Mouse (Mus musculus): ENCODE data around the gene Tssk3.
"Not testable (repeated sequence)": the region's sequence is repeated elsewhere in the genome, so short reads cannot be mapped to it uniquely, and the experiment has no call there.

The Tssk3 gene

DNA sequence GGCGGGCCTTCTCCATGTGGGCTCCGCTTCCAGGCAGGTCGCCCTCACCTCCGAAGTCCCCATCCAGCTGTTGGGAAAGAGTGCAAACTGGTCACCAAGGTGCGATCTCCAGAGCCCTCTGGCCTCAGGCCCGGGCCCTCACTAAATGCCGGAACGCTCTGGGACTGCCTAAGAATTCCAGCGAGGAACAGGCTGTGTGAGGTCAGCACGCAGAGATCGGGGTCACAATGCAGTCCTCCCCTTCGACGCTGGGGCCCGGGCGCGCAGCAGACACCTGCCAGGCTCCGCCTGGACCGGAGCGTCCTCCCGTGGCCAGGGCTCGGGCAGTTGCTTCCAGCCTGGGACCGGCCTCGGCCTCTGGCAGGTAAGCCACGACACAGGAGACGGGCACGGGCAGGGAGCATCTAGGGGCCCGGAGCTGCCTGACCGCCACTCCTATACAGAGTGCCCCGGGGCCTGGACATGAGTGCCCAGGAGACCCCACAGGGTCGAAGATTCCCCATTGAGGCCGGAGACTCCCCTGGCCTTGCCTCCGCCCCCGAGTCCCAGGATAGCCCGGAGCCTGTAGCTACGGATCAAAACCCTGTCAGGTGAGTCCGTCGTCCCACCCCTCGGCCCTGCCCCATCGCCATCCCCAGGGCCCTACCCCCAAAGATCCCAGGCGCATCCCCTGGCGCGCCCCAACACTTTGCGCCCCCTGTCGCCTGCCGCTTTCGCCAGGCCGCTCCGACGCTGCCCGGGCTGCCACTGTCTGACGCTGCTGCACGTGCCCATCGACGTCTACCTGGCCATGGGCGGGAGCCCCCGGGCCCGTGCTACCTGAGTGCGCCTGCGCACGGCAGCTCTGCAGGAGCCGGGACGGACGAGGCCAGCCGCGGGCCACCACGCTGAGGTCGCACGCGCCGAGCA lies at the start of gene Tssk3, which contains the start of gene Fam229a:
TSS of gene Tssk3 (minus strand) at position 51 of the 909 bp plus-strand sequence.
TSS of gene Fam229a (plus strand) at position 219 of the 909 bp plus-strand sequence.
- peak in 1 of 2 experiments; percentile 50 for DNase-seq (ENCODE audit: low spot score in 2 of 2)

GRCm38 (mm10) chr4:129540012-129540411 lies 49.2 kb upstream of the Tssk3 start:
- DNase-seq (ENCODE audit: low spot score in 2 of 2), result no peak

DNA sequence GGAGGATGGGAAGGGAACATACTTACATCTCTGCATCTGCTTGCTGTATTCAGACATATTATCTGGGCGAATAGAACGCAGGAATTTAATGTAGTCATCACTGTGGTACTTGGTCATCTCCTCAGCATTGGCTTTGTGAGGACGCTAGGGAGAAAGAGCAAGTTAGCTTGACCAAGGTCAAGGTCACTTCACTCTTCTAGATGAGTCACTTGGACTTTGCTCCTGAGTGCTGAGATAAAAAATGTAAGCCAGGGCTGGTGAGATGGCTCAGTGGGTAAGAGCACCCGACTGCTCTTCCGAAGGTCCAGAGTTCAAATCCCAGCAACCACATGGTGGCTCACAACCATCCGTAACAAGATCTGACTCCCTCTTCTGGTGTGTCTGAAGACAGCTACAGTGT lies 38.1 kb upstream of the Tssk3 start:
- DNase-seq (ENCODE audit: low spot score in 2 of 2), result not testable (repeated sequence)

DNA sequence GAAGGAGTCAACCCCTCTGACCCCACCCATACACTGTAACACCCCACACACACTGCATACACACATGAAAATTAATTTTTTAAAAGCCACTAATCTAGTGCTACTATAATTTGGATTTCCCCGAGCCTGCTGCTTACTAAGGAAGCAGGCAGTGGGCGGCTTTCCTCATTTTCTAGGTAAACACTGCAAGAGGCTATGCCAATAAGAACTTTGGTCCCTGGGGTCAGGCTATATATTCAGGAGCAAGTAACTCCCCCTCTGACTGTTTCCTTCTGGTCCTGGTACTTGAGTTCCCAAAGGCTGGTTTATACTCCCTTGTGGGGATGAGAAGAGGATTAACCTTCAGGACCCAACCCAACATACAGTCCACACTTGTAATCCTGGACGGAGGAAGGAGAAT lies 35.1 kb upstream of the Tssk3 start:
- DNase-seq (ENCODE audit: low spot score in 2 of 2), result no peak

DNA sequence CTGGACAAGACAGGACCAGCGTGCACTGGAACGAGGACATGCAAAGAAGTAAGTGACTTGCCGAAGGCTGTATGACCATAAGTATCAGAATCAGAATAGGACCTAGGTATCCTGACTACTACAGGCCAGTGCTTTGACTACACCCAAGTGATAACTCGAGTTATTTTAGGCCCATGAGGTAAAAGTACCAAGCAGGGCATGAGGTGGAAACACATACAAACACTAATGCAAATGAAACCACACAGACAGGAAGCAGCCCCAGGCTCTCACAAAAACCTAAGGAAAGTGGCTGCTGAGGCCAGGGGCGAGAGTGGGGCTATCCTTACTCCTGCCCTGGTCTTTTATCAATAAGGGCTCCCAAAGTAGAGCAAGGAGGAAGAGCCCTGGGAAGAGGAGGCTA lies 34.5 kb upstream of the Tssk3 start:
- no peak for DNase-seq (ENCODE audit: low spot score in 2 of 2)

DNA sequence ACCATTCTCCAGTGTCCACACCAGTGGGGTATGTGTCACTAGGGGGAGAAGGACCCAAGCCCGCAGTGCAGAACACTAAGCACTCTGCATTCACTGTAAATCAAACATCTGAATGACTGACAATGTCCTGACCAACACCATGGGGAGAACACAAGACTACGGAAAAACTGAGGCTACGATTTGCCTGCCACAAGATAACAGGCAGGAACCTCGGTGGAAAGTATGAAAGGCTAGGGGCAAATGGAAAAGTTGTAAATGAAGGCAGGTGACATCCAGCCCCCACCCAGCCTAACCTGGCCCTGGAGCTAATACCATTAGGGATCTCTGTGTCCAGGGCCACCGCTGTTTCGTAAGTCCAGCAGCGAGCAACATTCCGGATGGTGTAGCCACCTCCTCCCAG lies 27.7 kb upstream of the Tssk3 start:
- no peak for DNase-seq (ENCODE audit: low spot score in 2 of 2)

DNA sequence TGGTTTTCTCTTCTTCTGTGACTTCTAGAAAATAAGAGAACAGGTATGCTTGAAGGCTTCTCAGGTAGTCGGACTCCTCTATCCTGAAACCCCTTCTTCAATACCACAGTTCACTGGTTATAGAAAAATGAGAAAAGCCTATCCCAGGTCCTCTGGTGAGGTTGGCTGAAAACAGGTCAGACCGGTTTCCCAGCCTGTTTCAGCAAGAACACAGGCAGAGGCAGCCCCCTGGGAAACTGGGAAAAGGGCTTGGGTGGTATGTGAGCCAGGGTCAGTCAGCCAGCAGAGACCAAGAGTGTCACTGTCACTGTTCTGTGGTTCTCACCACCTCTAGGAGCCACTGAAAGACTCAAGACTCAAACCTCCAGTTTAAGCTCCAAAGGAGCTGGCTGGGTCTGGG lies 26.1 kb upstream of the Tssk3 start:
- DNase-seq (ENCODE audit: low spot score in 2 of 2), result no peak

- peak; percentile 63 to 72 for DNase-seq (ENCODE audit: low spot score in 2 of 2)
Observed at GRCm38 (mm10) chr4:129514300-129514898, 23.6 kb upstream of the Tssk3 start.

DNA sequence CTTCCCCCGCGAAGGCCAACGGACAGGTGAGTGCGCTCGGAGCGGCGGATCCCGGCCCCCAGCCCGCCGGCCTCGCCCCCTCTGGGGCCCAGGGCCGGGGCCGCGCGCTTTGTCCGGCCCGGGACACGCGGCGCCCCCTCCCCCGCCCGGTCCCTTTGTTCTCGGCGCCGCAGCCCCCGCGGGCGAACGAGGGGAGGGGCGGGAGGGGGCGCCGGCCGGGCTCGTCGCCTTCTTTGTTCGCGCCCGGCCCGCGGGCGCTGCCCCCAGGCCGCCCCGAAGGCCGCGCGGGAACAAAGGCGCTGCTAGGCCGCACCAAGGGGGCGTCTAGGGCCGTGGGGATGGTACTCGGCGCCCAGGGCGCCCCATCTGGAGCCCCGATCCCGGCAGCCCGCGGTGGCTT lies 23.1 kb upstream of the Tssk3 start:
- DNase-seq (ENCODE audit: low spot score in 2 of 2), result no peak

- DNase-seq (ENCODE audit: low spot score in 2 of 2), result peak; percentile 90
Observed at GRCm38 (mm10) chr4:129513086-129513767, 22.4 kb upstream of the Tssk3 start, which contains the start of gene Marcksl1. TSS of gene Marcksl1 (plus strand) at chr4:129513581.

DNA sequence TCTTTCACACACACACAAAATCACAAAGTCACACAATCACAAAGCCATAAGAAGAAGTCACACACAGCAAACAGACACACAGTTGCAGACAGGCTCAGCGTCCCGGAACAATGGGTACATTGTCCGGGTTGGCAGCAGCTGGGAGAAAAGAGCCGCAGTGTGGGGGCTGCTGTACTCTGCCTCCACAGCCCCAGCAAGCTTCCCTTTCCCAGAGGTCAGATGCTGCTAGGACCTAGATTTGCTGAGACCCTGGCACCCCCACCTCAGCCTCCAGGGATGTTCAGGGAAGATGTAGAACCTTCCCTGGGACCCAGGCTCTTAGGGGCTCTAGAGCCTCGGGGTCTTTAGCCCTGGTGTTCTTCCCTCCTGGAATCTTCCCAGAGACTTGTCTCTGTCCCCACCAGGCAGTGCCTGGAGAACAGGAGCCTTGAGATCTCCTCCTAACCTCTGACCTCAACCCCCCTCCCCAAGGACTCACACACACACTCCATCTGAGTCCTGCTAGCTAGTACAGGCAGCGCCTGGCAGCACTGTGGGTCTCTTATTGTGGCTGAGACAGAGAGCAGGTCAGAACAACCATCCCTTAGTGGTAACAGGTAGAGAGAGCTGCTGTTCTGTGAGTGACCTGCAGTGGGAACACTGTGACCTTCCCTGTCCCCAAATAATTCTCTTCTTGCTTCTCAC lies 20.7 kb upstream of the Tssk3 start:
- no peak for DNase-seq (ENCODE audit: low spot score in 2 of 2)

GRCm38 (mm10) chr4:129510723-129511412 lies 20.0 kb upstream of the Tssk3 start:
- no peak for DNase-seq (ENCODE audit: low spot score in 2 of 2)

GRCm38 (mm10) chr4:129509650-129510049 lies 18.8 kb upstream of the Tssk3 start:
- DNase-seq (ENCODE audit: low spot score in 2 of 2), result no peak

DNA sequence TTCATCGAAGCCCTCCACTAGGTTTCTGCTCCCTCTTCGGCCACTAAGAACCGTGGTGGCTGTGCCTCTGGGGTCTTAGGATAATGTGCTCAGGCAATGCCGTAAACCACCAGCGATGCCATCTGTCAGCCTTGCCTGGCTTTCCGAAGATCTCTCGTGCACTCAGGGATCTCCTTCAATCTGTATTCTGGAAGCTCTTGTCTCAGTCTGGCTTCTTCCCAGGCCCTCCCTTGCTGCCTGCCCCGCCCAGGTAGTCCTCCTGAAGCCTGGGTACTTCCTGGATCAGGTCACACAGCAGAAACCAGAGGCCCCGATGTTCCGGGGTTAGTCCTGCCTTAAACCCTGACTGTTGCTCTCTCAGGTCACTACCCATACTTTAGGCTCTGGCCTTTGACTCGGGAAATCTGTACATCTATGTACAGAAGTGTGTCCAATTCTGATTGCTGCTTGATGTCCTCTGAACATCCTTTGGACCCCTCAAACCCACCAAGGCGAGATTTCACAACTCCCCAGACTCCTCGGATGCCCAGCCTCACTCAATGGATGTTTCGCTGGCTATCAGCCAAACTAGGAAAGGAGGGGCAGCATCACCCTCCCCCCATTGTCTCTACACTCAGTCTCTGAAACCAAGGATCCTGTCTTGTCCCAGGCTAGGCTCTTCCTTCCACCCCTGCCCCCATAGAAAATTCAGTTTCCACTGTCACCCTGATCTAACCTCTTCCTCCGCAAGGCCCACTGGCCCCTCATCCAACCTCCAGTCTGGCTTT lies 18.2 kb upstream of the Tssk3 start:
- DNase-seq (ENCODE audit: low spot score in 2 of 2), result no peak

DNA sequence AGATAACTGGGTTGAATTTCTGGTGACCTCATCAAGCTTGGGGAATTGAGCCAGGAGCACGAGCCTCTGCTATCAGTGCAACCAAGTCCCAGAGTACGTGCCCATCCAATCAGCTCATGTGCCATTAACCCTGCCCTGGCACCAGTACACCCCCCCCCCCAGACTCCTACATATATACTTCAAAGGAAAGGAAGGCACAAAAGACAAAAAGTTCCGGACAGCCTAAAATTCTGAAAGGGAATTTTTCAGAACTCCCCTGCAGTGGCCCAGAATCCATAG lies 17.4 kb upstream of the Tssk3 start:
- no peak for DNase-seq (ENCODE audit: low spot score in 2 of 2)

- no peak for DNase-seq (ENCODE audit: low spot score in 2 of 2)
Observed at GRCm38 (mm10) chr4:129507434-129508236, 16.8 kb upstream of the Tssk3 start.

DNA sequence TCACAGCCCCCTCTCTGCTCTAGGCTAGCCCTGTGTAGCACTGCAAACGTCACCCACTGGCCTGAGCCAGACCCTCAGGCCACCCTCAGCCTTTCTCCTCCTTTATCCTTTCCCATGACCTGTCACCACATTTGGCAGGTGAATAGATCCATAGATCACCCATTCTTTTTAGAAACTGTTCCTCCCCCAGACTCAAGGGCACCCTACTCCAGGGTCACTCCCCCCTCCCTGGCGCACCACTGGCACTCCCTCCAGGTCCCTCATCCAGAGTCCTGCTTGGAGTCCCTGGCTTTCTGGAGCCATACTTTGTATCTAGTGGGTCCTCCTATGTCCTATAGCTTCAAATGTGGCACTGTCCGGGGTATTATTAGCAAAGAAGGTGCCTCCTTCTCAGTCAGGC lies 14.7 kb upstream of the Tssk3 start:
- DNase-seq (ENCODE audit: low spot score in 2 of 2), result no peak

GRCm38 (mm10) chr4:129502901-129503444 lies 12.2 kb upstream of the Tssk3 start:
- DNase-seq (ENCODE audit: low spot score in 2 of 2), result no peak

GRCm38 (mm10) chr4:129502327-129502888 lies 11.6 kb upstream of the Tssk3 start:
- DNase-seq (ENCODE audit: low spot score in 2 of 2), result no peak
